Mouse (Mus musculus) bone marrow macrophage, adult 2 months (primary cell): ENCODE measurements around the gene Cpa1.

Source experiments
- CTCF ChIP-seq: IDR thresholded peaks from 2 replicates; pipeline ENCODE4 v1.5.1; 2012; ENCODE audit warnings: low read depth, mild to moderate bottlenecking, low read length, moderate library complexity
- POLR2A ChIP-seq: IDR thresholded peaks from 2 replicates; pipeline ENCODE4 v1.6.1; 2012; ENCODE audit warnings: mild to moderate bottlenecking, low read depth, low read length, borderline replicate concordance

DNA sequence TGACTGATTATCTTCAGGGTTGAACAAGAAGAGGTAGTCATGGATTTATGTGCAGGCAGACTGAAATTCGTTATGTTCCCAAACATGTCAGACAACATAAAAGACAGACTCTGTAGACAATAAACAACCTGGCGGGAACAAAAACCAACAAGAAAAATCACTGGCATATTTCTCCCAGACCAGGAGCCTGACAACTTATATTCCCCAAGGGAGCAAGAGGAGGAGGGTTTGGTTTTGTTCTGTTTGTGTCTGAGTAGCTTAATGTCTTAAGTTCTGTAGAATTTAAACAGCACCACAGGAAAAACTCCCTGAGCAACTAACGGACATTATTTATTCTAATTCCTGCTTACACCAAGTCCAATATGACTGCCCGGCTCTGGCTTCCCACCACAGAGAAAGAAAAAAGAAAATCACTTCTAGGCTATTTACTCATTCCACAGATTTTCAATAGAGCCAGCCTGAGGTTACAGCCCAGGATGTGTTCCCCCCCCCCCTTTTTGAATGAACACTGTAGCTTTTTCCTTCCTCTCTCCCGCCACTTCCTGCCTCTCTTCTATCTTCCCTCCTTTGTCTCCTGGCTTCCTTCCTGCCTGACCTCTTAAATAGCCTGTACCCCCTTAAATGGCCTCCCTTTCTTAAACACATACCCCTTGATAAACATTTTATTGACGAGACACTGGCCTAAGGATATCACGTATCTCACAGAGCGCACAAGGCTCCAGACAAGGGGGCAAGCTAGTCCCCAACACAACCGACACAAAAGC is 13.6 kb downstream of the Cpa1 start:
- TF ChIP-seq CTCF: no peak
- TF ChIP-seq POLR2A: no peak
